Mouse (Mus musculus): ENCODE measurements around the gene Nrxn1.

Gene Nrxn1

DNA sequence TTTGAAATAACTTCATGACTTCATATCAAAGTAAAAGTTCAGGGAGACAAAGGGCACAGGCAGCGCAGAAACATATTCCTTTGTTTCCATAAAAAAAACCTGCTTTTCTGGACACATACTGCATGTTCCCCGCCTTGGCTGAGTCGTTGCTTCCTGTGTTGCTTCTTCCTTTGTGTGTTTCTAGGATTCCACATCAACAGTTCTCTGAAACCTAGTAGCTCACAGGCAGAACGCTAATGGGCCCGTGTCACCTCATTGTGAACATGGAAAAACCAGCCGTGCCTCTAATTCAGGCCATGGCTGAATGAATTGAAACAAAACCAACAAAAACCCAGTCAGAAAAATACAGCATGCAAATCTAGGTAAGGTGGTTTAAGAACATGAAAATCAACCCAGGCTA is 1013.9 kb downstream of the Nrxn1 start:
- in situ Hi-C loops (cut with MboI), result no loop called here

DNA sequence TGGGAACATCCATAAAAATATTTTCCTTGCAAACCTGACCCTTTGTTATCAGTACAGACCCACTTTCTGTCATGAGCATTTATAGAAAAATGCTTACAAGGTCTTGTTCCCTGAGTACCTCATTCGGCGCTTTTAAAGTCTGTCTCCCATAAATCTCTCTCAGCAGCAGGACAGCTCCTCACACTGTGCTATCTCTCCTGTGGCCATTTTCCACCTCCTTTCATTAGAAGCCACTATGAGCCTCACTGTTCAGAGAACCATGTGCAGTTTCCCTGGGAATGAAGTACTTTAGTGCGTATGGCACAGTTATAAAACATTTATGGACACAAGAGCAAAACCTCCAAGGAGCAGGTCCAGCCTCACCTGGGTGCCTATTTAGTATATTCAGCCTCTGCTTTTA is 1014.4 kb downstream of the Nrxn1 start:
- in situ Hi-C loops (cut with MboI), result no loop called here

- in situ Hi-C loops (cut with MboI), result no loop called here
Observed at GRCm38 (mm10) chr17:90062866-90063265, 1030.0 kb downstream of the Nrxn1 start.

GRCm38 (mm10) chr17:90060872-90061271 is 1032.0 kb downstream of the Nrxn1 start:
- in situ Hi-C loops (cut with MboI), result no loop called here

DNA sequence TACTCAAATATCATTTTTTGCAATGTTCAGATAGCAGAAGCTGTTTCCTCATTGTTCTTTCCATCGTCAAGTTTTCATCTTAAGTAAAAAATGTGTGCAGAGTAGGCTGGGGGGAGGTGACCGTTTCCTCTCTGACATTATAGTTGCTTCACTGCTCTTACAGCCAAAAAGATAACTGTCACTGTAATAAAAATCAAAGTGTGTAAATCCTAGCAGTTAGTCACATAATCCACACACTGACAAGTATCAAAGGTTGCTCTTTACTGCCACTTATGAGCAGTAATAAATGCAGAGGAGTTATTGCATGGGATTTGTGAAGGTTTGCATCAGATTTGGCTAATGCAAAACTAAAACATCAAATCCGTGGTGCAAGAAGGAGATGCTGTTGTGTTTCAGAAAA is 1032.7 kb downstream of the Nrxn1 start:
- in situ Hi-C loops (cut with MboI), result no loop called here

DNA sequence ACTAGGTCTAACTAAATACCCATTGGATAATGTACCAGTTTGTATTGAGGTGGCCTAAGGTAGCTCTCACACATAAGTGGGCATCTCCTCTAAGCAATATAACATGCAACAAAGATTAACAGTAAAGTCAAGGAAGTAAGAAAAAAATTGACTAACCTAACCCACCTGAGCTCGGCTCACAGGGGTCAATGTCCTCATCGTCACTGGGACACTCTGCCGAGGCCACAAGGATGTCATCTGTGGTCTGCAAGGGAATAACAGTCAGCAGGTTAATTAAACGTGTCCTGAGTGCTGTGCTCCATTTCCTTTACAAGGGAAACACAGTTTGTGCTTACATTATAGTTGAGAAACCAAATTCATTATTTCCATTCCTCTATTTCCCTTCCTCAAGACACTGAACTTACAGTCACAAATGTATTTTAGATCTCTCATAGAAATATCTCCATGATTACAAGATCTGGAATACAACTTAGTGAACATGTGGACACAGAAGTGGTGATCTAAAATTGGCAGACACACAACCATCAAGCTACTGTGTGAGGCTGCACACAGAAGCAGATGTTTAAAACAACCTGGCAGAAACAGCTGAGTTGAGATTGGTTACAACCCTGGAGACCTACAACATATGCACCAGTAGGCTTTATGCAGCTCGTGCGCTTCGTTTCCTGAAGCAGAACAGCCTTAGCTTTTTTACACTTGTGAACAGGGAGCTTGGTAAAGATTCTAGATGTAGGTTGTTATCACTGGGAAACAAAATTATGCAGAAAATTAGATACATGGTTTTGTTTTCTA is 1033.4 kb downstream of the Nrxn1 start:
- in situ Hi-C loops (cut with MboI), result no loop called here

DNA sequence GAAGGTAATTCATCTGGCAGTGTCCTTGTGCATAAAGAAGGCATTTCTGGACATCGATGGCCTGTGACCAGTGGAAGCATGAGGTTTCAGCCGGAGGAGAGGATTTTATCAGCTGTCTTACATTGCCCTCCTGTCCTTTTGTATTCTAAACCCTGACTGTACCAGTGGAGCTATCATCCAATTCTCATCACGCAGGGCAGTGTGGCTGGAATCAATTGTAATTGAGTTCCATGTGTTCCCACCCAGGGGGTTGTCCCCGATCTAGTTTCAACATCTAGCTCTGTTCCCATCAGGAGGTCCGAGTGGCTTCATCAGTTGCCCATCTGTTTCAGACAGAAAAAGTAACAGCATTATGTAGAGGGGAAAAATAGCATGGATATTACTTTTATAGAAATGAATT is 1038.6 kb downstream of the Nrxn1 start:
- in situ Hi-C loops (cut with MboI), result no loop called here

DNA sequence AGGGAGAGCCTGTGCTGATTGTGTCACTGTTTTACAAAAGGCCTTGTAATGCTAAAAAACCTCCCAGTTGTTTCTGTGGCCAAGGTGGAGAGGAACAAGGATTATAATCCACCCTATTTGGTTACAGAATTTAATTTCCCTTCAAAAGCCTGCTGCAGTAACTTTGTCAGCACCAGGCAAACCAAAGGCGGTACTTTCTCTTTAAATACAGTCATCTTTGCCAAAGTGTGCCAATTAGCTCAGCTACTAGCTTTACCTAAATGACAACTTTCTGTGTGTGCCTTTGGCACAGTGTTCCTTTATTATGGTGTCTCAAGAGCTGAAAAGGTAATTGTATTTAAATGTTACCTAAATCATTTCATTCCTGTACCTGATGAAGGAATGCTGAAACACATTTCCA is 1053.6 kb downstream of the Nrxn1 start:
- in situ Hi-C loops (cut with MboI), result no loop called here

- in situ Hi-C loops (cut with MboI), result no loop called here
Observed at GRCm38 (mm10) chr17:90032416-90032815, 1060.5 kb downstream of the Nrxn1 start.

- in situ Hi-C loops (cut with MboI), result no loop called here
Observed at GRCm38 (mm10) chr17:90016636-90017035, 1076.2 kb downstream of the Nrxn1 start.

DNA sequence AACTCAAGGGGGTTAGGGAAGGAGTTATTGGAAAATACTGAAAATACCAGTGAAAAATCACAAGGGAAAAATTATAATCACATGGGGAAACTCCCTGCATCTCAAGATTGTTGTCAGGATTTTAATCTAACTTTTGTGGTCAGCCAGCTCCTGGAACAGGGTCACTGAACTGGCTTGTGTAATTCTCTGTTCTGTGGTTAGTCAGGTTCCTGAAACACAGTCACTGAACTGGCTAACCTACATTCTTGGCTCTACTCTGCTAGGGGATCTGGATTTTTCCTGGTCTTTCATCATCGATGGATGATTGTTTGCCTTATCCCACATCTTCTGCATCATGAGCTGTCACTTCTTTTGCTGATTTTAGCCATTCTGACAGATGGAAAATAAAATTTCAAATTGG is 1081.1 kb downstream of the Nrxn1 start:
- in situ Hi-C loops (cut with MboI), result no loop called here

GRCm38 (mm10) chr17:90007438-90008109 is 1085.3 kb downstream of the Nrxn1 start:
- in situ Hi-C loops (cut with MboI), result no loop called here

- in situ Hi-C loops (cut with MboI), result no loop called here
Observed at GRCm38 (mm10) chr17:89990651-89991050, 1102.2 kb downstream of the Nrxn1 start.

Data from mature B cell (primary cell).